Mouse (Mus musculus) kidney, adult 2 months (tissue): ENCODE data around the gene Rbm18.

Experiments
- CTCF ChIP-seq: fragments of 200-500 bp; conservative IDR thresholded peaks from 2 replicates; pipeline ENCODE4 v1.5.1; 2011; ENCODE audit warnings: low read depth, mild to moderate bottlenecking, control low read depth, low read length, moderate library complexity, mixed read lengths; ENCODE audit not compliant: insufficient read depth, insufficient read length
- POLR2A ChIP-seq: fragments of 200-500 bp; IDR thresholded peaks from one replicate; pipeline ENCODE4 v1.6.1; 2011; ENCODE audit warnings: low read depth, low read length, control low read depth

DNA sequence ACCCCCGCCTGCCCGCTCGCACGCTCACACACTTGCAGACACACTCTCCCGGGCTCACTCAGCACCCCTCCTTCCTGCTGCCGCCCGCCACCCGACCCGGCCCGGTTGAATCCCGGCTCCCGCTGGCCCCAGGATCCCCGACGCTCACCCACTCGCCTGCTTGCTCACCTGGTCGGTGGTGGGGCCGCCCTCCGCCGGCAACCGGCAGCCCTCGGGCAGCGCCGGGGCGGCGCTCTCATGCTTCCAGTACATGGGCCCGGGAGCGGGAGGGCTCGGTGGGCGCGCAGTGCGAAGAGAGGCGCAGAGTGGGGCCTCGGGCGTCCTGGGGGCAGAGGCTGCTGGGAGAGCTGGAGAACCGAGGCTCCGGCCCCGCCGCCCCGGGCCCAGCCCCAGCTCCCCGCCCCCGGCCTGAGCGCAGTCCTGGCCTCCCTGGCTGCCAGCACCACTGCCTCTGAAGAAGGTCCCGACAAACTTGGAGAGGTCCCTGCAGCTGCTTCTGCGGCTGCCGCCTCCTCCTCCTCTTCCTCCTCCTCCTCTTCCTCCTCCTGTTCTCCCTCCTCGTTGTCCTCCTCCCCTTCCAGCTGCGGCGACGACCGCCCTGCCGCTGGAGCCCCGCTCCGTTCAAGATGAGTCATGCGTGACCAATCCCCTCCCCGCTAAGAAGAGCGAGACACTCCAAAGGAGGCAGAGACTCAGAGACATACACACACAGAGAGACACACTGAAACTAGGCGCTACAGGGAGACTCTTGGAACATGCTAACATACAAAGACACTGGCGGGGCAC lies 31.4 kb downstream of the Rbm18 start, which contains the start of gene Lhx6:
- TF ChIP-seq POLR2A = no peak
- no peak for TF ChIP-seq CTCF
